Mouse (Mus musculus) forebrain, embryonic 10.5 days (tissue): ENCODE measurements at regions not wholly inside any gene's neighbourhood (a gene's known extent, or its start where the extent isn't known, plus 50 kb on each side); places are given as distances from the start of the nearest gene placed in this dataset.

Experiments
- DNase-seq: peaks from one replicate; pipeline ENCODE4 v3.0.0-alpha.2; 2017; ENCODE audit warnings: low spot score; ENCODE audit errors: extremely low spot score
- H3K27ac ChIP-seq: fragments of 300-500 bp; sonication (generic); 2 replicates; pipeline ENCODE4 v1.5.1; 2016; ENCODE audit warnings: mild to moderate bottlenecking
- H3K27me3 ChIP-seq: fragments of 300-500 bp; sonication (generic); 2 replicates; pipeline ENCODE4 v1.6.1; 2016; ENCODE audit warnings: mild to moderate bottlenecking; ENCODE audit not compliant: poor library complexity, severe bottlenecking
- H3K36me3 ChIP-seq: fragments of 300-500 bp; sonication (generic); replicated peaks from 2 replicates; pipeline ENCODE4 v1.6.1; 2016; ENCODE audit warnings: mild to moderate bottlenecking, moderate library complexity
- H3K4me1 ChIP-seq: fragments of 300-500 bp; sonication (generic); 2 replicates; pipeline ENCODE4 v1.6.1; 2016
- H3K4me3 ChIP-seq: fragments of 300-500 bp; sonication (generic); 2 replicates; pipeline ENCODE4 v1.5.1; 2016; ENCODE audit warnings: mild to moderate bottlenecking, moderate library complexity
- H3K9me3 ChIP-seq: fragments of 300-500 bp; sonication (generic); 2 replicates; pipeline ENCODE4 v1.6.1; 2016; ENCODE audit warnings: mild to moderate bottlenecking, moderate library complexity
- WGBS: fragments of 180-500 bp; shearing (Covaris S2); methylation state at CpG from one replicate; pipeline ENCODE4 v1.1.7; 2016; 5-methylcytosine and 5-hydroxymethylcytosine counted together

- H3K4me3 ChIP-seq = no peak overlapping the region
- H3K27me3 ChIP-seq = no peaks in the 10 kb centered on the region
- H3K4me1 ChIP-seq = no peaks in the 10 kb centered on the region
- no peaks in the 10 kb centered on the region for H3K36me3 ChIP-seq
- WGBS = 56% methylated on average over 2 of the region's 2 CpGs
- no peaks in the 10 kb centered on the region for H3K9me3 ChIP-seq
- H3K27ac ChIP-seq = no peak overlapping the region
- DNase-seq = no peak
These were observed 75.7 kb downstream of the Ankrd16 start for GRCm38 (mm10) chr2:11853210-11853973.

DNA sequence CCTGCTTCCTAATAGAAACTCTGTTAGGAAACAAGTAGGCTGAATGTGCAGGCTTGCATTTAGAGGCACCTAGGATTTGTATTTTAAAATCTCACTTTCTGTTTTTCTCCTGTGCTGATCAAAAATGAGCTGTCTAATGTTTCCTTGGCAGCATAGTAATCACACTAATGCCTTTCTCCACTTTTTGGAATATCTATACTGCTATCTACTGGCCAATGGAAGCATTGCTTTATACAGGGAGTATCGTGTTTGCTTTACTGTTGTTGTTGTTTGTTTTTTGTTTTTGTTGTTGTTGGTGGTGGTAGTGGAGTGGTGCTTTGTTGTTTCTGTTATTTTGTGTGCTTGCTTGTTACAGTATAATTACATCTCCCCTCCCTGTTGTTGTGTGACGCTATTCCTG lies 92.3 kb downstream of the Ankrd16 start:
- H3K4me3 ChIP-seq = no peak overlapping the region
- WGBS = 51% methylated on average over 2 of the region's 2 CpGs
- no peaks in the 10 kb centered on the region for H3K4me1 ChIP-seq
- no peak for DNase-seq
- peaks cover 9% of the 10 kb centered on the region for H3K9me3 ChIP-seq
- no peak overlapping the region for H3K27ac ChIP-seq
- no peaks in the 10 kb centered on the region for H3K27me3 ChIP-seq
- H3K36me3 ChIP-seq = no peaks in the 10 kb centered on the region

GRCm38 (mm10) chr2:11880005-11880404 lies 102.3 kb downstream of the Ankrd16 start:
- WGBS = 62% methylated on average over 1 of the region's 1 CpGs
- DNase-seq = no peak
- Histone ChIP-seq H3K36me3 (no peaks in the 10 kb centered on the region), H3K27ac (no peak overlapping the region), H3K9me3 (peaks cover 3% of the 10 kb centered on the region), H3K27me3 (no peaks in the 10 kb centered on the region), H3K4me3 (no peak overlapping the region), H3K4me1 (no peaks in the 10 kb centered on the region)

DNA sequence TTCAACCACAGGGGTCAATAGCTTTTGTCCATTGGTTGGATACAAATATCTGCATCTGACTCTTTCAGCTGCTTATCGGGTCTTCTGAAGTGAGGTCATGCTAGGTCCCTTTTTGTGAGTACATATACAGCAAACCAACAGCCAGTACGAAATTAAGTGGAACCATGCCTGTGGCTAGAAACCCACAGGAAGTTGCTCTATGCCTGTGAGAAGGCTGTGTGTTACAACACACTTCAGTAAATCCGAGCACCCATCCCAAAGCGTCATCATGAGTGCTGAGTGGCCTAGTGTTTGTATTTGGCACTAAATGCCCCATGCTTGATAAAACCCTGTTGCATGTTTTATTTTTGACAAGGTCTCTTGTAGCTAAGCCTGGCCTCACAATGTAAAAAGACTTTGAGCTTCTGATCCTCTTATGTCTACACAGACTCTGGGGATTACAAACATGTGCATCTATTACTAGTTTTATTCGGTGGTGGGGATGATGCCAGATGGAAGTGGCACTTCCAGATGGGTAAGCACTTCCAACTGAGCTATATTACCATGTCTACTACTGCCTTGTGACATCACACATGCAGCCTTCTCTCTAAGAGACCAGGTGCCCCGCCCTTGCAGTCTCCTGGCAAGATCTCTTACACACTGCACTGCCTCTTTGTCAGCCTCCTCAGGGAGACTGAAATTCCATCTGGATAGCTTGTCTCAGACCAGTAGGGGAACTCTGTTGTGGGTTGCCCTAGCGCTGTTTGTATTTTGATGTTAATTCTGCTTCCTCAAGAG lies 117.3 kb downstream of the Ankrd16 start:
- no peak overlapping the region for H3K4me3 ChIP-seq
- H3K27me3 ChIP-seq = no peaks in the 10 kb centered on the region
- WGBS = 75% methylated on average over 7 of the region's 7 CpGs
- no peak overlapping the region for H3K27ac ChIP-seq
- no peaks in the 10 kb centered on the region for H3K4me1 ChIP-seq
- no peaks in the 10 kb centered on the region for H3K36me3 ChIP-seq
- H3K9me3 ChIP-seq = no peaks in the 10 kb centered on the region
- DNase-seq = no peak

DNA sequence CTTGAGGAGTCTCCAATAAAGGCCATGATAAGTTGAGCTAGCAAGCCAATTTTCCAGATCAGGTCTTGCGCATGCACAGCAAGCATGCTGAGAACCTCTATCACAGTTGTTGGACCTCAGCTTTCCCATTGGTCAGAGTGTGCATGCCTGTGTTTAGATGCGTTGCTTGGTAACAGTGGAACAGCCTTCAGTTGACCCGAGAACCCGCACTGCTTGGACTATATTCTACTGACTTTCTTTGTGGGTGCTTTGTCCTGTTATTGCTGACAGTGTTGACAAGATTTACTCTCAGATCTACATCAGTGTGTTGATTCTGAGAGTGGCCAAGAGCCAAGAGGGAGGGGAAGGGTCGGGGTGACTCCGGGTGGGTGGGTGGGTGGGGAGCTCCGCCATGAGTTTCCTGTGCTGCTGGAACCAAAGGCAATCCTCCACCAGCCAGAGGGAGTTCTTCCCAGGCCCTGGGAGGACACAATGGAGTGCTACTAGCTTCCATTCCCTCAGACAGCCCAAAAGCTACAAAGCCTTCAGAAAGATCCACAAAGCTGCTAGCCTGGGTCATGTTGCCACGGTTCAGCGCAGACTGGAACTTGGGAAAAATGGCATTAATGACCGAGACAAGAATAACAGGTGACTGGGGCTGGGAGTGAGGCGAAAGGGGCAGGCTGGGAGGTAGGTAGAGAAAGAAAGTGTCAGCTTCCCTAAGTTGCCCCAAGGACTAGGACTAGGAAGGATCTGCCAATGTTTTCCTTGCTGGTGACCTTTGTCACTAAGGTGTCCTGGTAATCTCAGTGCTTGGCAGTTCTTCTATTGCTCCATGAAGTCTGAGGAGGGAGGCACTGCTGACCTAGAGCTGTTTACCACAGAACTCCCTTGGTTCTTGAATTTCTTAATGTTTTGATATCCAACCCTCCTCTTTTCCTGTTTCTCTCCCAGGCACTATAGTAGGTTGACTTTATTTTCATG lies 122.3 kb downstream of the Ankrd16 start:
- DNase-seq = no peak
- Histone ChIP-seq H3K4me1 (no peaks in the 10 kb centered on the region), H3K9me3 (0 out of 2 replicates have a peak, but pooled peaks cover 3% of the 10 kb centered on the region), H3K27ac (no peak overlapping the region), H3K27me3 (no peaks in the 10 kb centered on the region), H3K36me3 (no peaks in the 10 kb centered on the region), H3K4me3 (no peak overlapping the region)
- WGBS = 87% methylated on average over 11 of the region's 11 CpGs

DNA sequence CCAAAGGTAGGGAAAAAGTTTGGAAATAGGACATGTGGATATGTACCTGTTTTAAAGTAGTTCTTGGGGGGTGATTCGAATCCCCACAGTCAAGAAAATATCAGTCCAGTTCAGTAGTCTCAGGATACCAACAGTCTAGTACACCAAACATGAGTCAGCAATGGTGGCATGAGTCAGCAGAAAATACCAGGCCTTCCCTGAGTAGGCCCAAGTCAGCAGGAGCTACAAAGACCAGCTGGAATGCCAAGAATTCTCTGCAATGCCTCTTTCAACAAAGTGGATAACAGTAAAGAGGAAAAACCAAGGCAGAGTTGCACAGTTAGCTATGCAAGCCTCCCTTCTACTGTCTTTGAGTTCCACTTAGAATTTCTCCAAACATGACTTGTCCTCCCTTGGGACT lies 137.1 kb downstream of the Ankrd16 start:
- 87% methylated on average over 1 of the region's 1 CpGs for WGBS
- no peak overlapping the region for H3K4me3 ChIP-seq
- H3K27ac ChIP-seq = no peak overlapping the region
- DNase-seq = no peak
- H3K36me3 ChIP-seq = no peaks in the 10 kb centered on the region
- H3K9me3 ChIP-seq = no peaks in the 10 kb centered on the region
- H3K27me3 ChIP-seq = no peaks in the 10 kb centered on the region
- no peaks in the 10 kb centered on the region for H3K4me1 ChIP-seq

DNA sequence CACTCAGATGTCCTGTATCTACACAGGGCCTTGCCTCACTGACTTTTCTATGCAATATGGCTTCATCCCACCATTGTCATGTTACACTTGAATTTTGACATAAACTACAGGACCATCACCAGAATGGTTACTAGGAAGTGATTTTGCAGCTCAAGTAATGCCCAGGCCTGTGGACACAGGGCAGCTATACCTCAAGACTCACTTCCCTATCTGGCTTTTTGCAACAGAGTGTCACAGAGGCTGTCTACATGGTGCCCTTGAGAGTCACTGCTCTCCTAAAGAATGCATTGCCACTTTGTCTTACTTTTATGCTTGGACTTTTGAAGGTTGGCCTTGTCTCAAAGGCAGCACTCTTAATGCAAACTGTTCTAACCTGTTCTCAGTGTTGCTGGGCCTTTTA lies 139.7 kb downstream of the Ankrd16 start:
- no peaks in the 10 kb centered on the region for H3K9me3 ChIP-seq
- H3K36me3 ChIP-seq = no peaks in the 10 kb centered on the region
- H3K27me3 ChIP-seq = no peaks in the 10 kb centered on the region
- H3K27ac ChIP-seq = no peak overlapping the region
- no peak for DNase-seq
- no peak overlapping the region for H3K4me3 ChIP-seq
- H3K4me1 ChIP-seq = no peaks in the 10 kb centered on the region

DNA sequence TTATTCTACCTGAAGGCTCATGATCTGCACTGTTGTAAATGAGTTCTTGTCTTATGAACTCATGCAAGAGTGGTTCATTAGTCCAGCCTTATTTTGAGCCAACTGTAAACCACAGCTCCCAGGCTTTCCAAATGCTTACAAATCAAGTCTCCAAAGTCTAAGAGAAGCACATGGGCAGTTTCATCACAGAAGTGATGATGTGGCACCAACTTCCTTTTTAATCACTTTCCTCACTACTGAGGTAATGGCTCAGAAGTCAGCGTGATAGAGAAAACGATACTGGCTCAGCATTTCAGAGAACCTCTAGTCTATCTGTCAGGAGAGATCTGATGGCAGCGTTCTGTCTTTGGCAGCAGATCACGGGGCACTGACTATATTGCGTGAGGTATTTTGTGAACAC lies 140.4 kb downstream of the Ankrd16 start:
- DNase-seq = no peak
- Histone ChIP-seq H3K36me3 (no peaks in the 10 kb centered on the region), H3K4me3 (no peak overlapping the region), H3K9me3 (no peaks in the 10 kb centered on the region), H3K27me3 (no peaks in the 10 kb centered on the region), H3K4me1 (no peaks in the 10 kb centered on the region), H3K27ac (no peak overlapping the region)
- 93% methylated on average over 5 of the region's 5 CpGs for WGBS

GRCm38 (mm10) chr2:11960777-11961176 lies 183.1 kb downstream of the Ankrd16 start:
- 86% methylated on average over 3 of the region's 3 CpGs for WGBS
- H3K27me3 ChIP-seq = no peaks in the 10 kb centered on the region
- no peak for DNase-seq
- H3K4me3 ChIP-seq = no peak overlapping the region
- no peak overlapping the region for H3K27ac ChIP-seq
- H3K9me3 ChIP-seq = no peaks in the 10 kb centered on the region
- no peaks in the 10 kb centered on the region for H3K4me1 ChIP-seq
- H3K36me3 ChIP-seq = no peaks in the 10 kb centered on the region

DNA sequence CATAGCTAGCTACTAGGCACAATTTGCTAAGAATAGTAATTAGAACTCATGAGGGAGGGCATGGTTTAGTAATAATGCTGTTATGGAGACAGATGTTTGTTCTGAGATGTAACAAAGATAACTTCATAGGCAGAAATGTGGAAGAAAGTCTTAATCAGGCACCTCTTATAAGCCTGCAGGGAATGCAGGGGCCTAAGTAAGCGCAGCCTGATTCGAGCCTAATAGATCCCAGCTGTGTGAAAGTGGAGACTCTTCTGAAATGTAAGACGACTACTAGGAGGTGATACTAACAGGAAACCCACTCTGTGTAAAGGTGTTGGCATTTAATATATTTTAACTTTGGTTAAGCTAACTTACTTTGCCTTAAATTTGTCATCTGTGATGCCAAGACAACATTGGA lies 187.7 kb downstream of the Ankrd16 start:
- Histone ChIP-seq H3K9me3 (no peaks in the 10 kb centered on the region), H3K36me3 (no peaks in the 10 kb centered on the region), H3K27me3 (no peaks in the 10 kb centered on the region), H3K4me3 (no peak overlapping the region), H3K27ac (no peak overlapping the region), H3K4me1 (no peaks in the 10 kb centered on the region)
- DNase-seq = no peak
- WGBS = 64% methylated on average over 3 of the region's 3 CpGs

DNA sequence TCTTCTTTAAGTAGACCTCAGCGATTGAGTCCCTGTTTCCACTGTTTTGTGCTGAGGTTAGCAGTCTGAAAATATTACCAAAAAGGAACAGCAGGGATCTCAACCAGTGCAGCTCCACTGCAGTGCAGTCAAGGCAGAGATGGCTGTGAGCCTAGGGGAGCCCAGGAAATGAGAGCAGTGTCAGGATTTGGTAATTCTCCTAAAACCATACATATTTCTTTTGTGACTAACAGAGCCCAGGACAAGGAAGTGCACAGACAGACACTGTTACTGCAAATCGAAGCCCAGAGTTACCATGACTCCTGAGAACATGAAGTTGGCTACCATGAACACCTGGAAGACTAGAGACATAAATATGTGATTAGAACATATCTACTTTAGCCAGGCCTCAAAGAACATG lies 189.3 kb downstream of the Ankrd16 start:
- Histone ChIP-seq H3K4me1 (no peaks in the 10 kb centered on the region), H3K27ac (no peak overlapping the region), H3K4me3 (no peak overlapping the region), H3K9me3 (no peaks in the 10 kb centered on the region), H3K27me3 (no peaks in the 10 kb centered on the region), H3K36me3 (no peaks in the 10 kb centered on the region)
- no peak for DNase-seq
- WGBS = 80% methylated on average over 2 of the region's 2 CpGs

DNA sequence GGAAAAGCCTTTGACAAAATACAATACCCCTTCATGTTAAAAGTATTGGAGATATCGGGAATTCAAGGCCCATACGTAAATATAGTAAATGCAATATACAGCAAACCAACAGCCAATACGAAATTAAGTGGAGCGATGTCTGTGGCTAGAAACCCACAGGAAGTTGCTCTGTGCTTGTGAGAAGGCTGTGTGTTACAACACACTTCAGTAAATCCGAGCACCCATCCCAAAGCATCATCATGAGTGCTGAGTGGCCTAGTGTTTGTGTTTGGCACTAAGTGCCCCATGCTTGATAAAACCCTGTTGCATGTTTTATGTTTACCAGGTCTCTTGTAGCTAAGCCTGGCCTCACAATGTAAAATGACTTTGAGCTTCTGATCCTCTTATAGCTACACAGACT lies 194.3 kb downstream of the Ankrd16 start:
- no peaks in the 10 kb centered on the region for H3K36me3 ChIP-seq
- no peaks in the 10 kb centered on the region for H3K4me1 ChIP-seq
- peaks cover 3% of the 10 kb centered on the region; the same call in 1 of the 2 replicates for H3K9me3 ChIP-seq
- no peak overlapping the region for H3K4me3 ChIP-seq
- H3K27ac ChIP-seq = no peak overlapping the region
- 93% methylated on average over 5 of the region's 5 CpGs for WGBS
- no peaks in the 10 kb centered on the region for H3K27me3 ChIP-seq
- no peak for DNase-seq
